Mouse (Mus musculus) lung, embryonic 14.5 days (tissue): ENCODE measurements around the gene Gigyf1. TPM values are rescaled to one million over a fixed set of nuclear protein-coding genes. Genes with fewer than 3 reads are reported as not detected.

ENCODE experiments used
- ATAC-seq: fragments of 200-750 bp; cut with Nextera tagmentation; 2 replicates; pipeline ENCODE4 v1.8.0; 2017; ENCODE audit warnings: mild to moderate bottlenecking, moderate TSS enrichment, moderate library complexity; ENCODE audit not compliant: insufficient read depth
- DNase-seq: peaks from one replicate; pipeline ENCODE4 v3.0.0-alpha.2; 2015
- H3K27ac ChIP-seq: fragments of 300-500 bp; sonication (generic); 2 replicates; pipeline ENCODE4 v1.5.1; 2014; ENCODE audit warnings: low read depth, mild to moderate bottlenecking, moderate library complexity
- H3K27me3 ChIP-seq: fragments of 300-500 bp; sonication (generic); 2 replicates; pipeline ENCODE4 v1.6.1; 2014; ENCODE audit warnings: low read length, control low read depth; ENCODE audit not compliant: insufficient read depth
- H3K36me3 ChIP-seq: fragments of 300-500 bp; sonication (generic); 2 replicates; pipeline ENCODE4 v1.6.1; 2014; ENCODE audit warnings: control low read depth; ENCODE audit not compliant: insufficient read depth
- H3K4me1 ChIP-seq: fragments of 300-500 bp; sonication (generic); 2 replicates; pipeline ENCODE4 v1.6.1; 2014; ENCODE audit warnings: antibody characterized with exemption, control low read depth; ENCODE audit not compliant: insufficient read depth
- H3K4me2 ChIP-seq: fragments of 300-500 bp; sonication (generic); 2 replicates; pipeline ENCODE4 v1.6.1; 2014; ENCODE audit warnings: mild to moderate bottlenecking
- H3K4me3 ChIP-seq: fragments of 300-500 bp; sonication (generic); 2 replicates; pipeline ENCODE4 v1.5.1; 2014; ENCODE audit warnings: low read depth, low read length
- H3K9ac ChIP-seq: fragments of 300-500 bp; sonication (generic); 2 replicates; pipeline ENCODE4 v1.6.1; 2014
- H3K9me3 ChIP-seq: fragments of 300-500 bp; sonication (generic); 2 replicates; pipeline ENCODE4 v1.6.1; 2016; ENCODE audit warnings: low read depth, low read length, control low read depth
- CTCF ChIP-seq: IDR thresholded peaks from 2 replicates; pipeline ENCODE4 v1.5.1; 2016; ENCODE audit warnings: antibody characterized with exemption, low read depth
- whole genome bisulfite sequencing: fragments of 180-500 bp; shearing (Covaris S2); extraction: QIAGEN DNeasy Blood & Tissue Kit; methylation state at CpG from one replicate; pipeline ENCODE4 v1.1.7; 2014; 5-methylcytosine and 5-hydroxymethylcytosine counted together
- polyA plus RNA-seq: library from polyadenylated mRNA; unstranded; fragments of >200 nt; fragmentation: Nextera tagmentation; extraction: Ambion mirVana; gene quantifications from 2 replicates; pipeline ENCODE4 v1.2.1, GENCODE M21; 2014

The Gigyf1 gene
- polyA plus RNA-seq, 1 experiment from 2014 or later = 11.1 TPM

DNA sequence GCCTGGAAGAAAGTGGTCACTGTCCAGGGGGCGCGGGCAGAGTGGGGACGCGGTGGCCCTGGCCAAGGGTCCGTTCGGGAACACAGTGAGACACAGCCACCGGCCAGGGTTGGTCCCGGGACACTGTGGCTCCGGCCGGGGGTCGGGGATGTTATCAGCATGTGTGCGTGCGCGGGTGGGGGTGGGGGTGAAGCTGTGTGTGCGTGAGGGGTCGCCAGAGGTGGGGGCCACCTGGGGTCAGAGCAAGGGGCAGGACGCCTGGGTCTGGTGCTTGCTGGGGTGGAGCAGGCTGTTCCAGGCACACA, 32.5 kb upstream of the Gigyf1 start:
- peak overlapping the region; percentile 63 for H3K4me2 ChIP-seq
- DNase-seq (no peak), ATAC-seq (no peak)
- no peaks in the 10 kb centered on the region for H3K9me3 ChIP-seq
- H3K27me3 ChIP-seq = peaks cover 24% of the 10 kb centered on the region
- no peaks in the 10 kb centered on the region for H3K36me3 ChIP-seq
- H3K27ac ChIP-seq = no peak overlapping the region
- H3K9ac ChIP-seq = peak overlapping the region; percentile 34
- H3K4me1 ChIP-seq = no peaks in the 10 kb centered on the region
- 3% methylated on average over 17 of the region's 17 CpGs for WGBS
- TF ChIP-seq CTCF = no peak
- peak overlapping the region; percentile 8 for H3K4me3 ChIP-seq

DNA sequence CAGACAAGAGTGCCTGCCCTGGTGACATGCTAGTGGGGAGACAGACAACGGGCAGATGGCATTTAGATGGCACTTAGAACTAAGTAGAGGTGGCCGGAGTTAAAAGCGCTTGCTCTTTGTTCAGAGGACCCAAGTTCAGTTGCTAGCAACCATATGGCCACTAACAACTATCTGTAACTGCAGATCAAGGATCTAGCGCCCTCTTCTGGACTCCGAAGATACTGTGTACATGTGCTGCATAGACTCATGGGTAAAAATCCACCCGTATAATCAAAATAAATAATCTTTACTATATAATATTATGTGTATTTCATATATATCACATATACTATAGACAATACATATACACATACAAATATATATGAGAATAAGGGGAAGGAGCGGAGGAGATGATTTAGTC, 30.7 kb upstream of the Gigyf1 start:
- H3K4me1 ChIP-seq = no peaks in the 10 kb centered on the region
- no peaks in the 10 kb centered on the region for H3K9me3 ChIP-seq
- no peak for DNase-seq
- H3K4me2 ChIP-seq = no peak overlapping the region
- no peak overlapping the region for H3K4me3 ChIP-seq
- H3K27ac ChIP-seq = no peak overlapping the region
- no peak for TF ChIP-seq CTCF
- H3K36me3 ChIP-seq = no peaks in the 10 kb centered on the region
- WGBS = 84% methylated on average over 7 of the region's 7 CpGs
- no peak overlapping the region for H3K9ac ChIP-seq
- peaks cover 24% of the 10 kb centered on the region for H3K27me3 ChIP-seq
- ATAC-seq = no peak

DNA sequence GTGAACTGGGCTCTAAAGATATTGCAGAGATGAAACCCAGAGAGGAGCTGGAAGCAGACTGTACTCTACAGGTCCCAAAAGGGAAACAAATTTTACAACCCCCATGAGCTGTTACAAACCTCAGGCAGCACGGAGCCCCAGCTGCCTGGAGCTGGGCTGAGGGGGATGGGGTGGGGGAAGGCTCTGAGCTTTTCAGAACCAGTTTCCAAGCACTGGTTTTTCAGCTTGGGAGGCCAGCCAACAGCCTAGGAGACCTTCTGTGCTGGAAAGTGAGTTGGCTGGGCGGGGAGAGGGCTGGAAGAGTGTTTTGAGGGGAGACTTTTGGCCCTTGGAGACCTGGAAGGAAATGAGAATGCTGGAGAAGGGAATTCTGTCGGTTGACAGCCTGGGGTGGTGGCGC, 26.8 kb upstream of the Gigyf1 start:
- Histone ChIP-seq H3K4me1 (no peaks in the 10 kb centered on the region), H3K4me3 (no peak overlapping the region), H3K9ac (no peak overlapping the region), H3K27ac (no peak overlapping the region; the same call in 1 of the 2 replicates), H3K36me3 (no peaks in the 10 kb centered on the region), H3K27me3 (peaks cover 3% of the 10 kb centered on the region; the same call in 1 of the 2 replicates), H3K9me3 (no peaks in the 10 kb centered on the region), H3K4me2 (no peak overlapping the region)
- 40% methylated on average over 4 of the region's 4 CpGs for whole genome bisulfite sequencing
- no peak for TF ChIP-seq CTCF
- DNase-seq (peak; percentile 51), ATAC-seq (no peak)

DNA sequence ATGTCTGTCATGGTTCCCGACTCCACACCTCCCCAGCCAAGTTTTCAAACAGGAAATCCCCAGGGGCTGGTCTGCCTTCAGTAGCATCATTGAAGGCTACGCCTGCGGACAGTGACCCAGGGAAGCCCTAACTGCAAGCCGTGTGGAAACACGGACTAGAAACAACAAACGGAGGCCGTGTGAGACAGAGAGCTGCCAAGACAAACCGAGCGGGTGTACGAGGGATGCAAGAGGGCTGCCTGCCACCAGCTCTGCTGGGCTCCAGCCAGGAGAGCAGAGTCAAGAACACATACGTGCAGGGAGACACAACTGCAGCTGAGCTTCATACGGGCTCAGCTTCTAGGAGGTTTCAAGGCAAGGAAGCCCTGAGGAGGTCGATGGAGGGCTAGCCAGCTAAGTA, 24.5 kb upstream of the Gigyf1 start:
- Histone ChIP-seq H3K9me3 (no peaks in the 10 kb centered on the region), H3K27ac (no peak overlapping the region), H3K4me1 (no peaks in the 10 kb centered on the region), H3K27me3 (no peaks in the 10 kb centered on the region), H3K4me3 (no peak overlapping the region), H3K9ac (0 out of 2 replicates have a peak overlapping the region, but pooled peaks have one; percentile 9), H3K36me3 (no peaks in the 10 kb centered on the region), H3K4me2 (no peak overlapping the region)
- DNase-seq (peak; percentile 46), ATAC-seq (no peak; the same call in 1 of the 2 replicates)
- 35% methylated on average over 13 of the region's 13 CpGs for WGBS
- TF ChIP-seq CTCF = no peak

DNA sequence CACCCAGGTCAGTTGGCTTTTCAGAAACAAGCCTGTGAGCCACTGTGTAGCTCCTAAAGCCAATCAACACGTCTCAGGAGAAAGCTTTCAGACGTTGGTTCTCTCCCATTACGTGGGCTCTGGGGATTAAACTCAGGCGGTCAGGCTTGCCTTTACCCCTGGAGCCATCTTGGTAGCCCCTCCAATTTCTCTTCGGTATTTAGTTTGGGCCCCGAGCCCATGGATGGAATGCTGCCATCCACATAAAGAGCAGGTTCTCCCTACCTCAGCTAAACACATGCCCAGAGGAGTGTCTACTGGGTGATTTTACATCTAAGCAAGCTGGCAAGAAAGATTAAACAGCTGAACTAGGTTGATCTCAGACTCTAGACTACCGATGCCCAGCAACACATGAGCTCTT, 18.2 kb upstream of the Gigyf1 start:
- no peaks in the 10 kb centered on the region for H3K9me3 ChIP-seq
- H3K4me3 ChIP-seq = no peak overlapping the region
- 91% methylated on average over 7 of the region's 7 CpGs for WGBS
- H3K27ac ChIP-seq = no peak overlapping the region
- H3K27me3 ChIP-seq = no peaks in the 10 kb centered on the region
- no peak overlapping the region for H3K9ac ChIP-seq
- peaks cover 12% of the 10 kb centered on the region for H3K36me3 ChIP-seq
- no peak for TF ChIP-seq CTCF
- ATAC-seq (no peak), DNase-seq (no peak)
- no peak overlapping the region for H3K4me2 ChIP-seq
- peaks cover 5% of the 10 kb centered on the region; the same call in 1 of the 2 replicates for H3K4me1 ChIP-seq

DNA sequence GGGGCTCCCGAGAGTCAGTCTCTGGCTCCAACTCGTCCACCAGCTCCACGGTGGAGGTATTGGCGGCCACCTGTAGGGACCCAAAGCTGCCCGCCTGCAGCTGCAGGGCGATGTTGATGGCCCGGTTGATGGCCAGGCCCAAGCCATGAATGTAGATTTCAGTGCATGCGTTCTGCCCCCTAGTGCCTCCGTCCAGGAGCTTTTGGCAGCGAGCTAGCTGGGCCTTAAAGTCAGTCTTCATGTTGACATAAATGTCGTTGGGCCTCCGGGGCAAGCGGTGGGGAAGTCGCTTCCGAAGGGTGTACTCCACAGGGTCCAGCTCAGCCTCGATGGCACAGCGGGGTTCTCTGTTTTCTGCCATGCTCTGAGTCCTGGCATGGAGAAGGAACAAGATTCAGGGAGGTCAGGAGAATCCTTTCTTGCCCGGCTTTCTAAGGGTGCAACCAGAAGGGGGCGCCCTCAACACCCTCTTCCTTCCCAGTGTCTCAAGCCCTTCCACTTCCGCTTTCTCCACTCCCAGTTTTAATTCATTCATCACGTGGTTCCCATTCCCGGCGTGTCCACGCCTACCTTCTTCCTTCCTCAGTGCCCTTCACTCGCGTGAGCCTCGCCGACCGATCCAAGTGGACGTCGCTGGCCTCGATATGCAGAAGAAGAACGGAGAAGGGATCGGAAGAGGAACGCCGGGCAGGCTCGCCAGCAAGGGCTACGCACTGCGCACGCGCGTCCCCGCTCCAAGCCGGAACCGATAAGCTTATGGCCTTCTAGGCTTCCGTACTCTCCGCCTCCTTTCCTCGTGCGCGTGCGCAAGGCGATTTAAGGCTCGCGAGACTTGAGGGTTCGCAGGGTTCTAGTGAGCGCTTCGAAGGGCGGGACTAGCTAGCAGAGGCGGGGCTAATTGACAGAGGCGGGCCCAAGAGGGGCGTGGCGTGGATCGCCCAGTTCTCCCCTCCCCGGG, 16.4 kb upstream of the Gigyf1 start, which contains the start of gene Pop7:
Pop7 (minus strand) TSS at position 810 of the 958 bp plus-strand sequence.
- H3K4me2 ChIP-seq = peak within 1 kb of the TSS; percentile 88
- ATAC-seq (peak; percentile 92), DNase-seq (peak; percentile 100)
- peak; percentile 83 for TF ChIP-seq CTCF
- peak within 1 kb of the TSS; percentile 93 for H3K27ac ChIP-seq
- peak within 1 kb of the TSS; percentile 77 for H3K9ac ChIP-seq
- peaks cover 12% of the 10 kb centered on the region for H3K36me3 ChIP-seq
- H3K4me1 ChIP-seq = peaks cover 5% of the 10 kb centered on the region; the same call in 1 of the 2 replicates
- H3K4me3 ChIP-seq = peak within 1 kb of the TSS; percentile 48
- no peaks in the 10 kb centered on the region for H3K27me3 ChIP-seq
- WGBS = 2% methylated on average over 64 of the region's 64 CpGs
- no peaks in the 10 kb centered on the region for H3K9me3 ChIP-seq

DNA sequence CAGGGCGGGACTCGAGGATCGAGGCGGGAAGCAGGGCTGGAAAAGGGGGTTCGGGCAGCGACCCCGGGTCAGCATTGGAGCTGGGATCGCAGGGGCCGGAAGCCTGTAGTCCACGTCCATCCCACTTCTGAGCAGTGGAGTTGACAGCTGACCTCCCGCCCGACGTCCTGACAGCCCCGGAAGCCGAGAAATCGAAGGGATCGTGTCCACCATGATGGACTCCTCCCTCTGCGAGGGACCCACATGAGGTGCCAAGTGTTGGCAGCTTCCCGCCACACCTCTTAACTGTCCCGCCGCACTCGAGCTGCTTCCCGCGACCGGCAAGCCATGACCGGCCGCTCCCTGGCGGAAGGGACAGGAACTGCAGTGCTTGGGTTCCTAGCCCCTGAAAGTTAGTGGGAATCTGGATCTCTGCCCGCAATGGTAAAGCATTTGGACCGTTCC, 15.7 kb upstream of the Gigyf1 start:
- Histone ChIP-seq H3K4me3 (peak overlapping the region; percentile 48), H3K27me3 (no peaks in the 10 kb centered on the region), H3K9ac (peak overlapping the region; percentile 65), H3K27ac (peak overlapping the region; percentile 93), H3K4me2 (peak overlapping the region; percentile 69), H3K4me1 (peaks cover 5% of the 10 kb centered on the region; the same call in 1 of the 2 replicates), H3K9me3 (no peaks in the 10 kb centered on the region), H3K36me3 (peaks cover 12% of the 10 kb centered on the region)
- under 1% methylated on average over 30 of the region's 30 CpGs for WGBS
- ATAC-seq = peak; percentile 91
- peak; percentile 98 for DNase-seq
- peak; percentile 99 for TF ChIP-seq CTCF
